Mouse (Mus musculus) mature B cell (primary cell): ENCODE measurements around the gene Apol7b.

Experiments used
- in situ Hi-C: fragments of 300-500 bp; cut with MboI; formaldehyde crosslinking; loops from 2 replicates; pipeline ENCODE4 v1.14.3; 2019

Apol7b gene

DNA sequence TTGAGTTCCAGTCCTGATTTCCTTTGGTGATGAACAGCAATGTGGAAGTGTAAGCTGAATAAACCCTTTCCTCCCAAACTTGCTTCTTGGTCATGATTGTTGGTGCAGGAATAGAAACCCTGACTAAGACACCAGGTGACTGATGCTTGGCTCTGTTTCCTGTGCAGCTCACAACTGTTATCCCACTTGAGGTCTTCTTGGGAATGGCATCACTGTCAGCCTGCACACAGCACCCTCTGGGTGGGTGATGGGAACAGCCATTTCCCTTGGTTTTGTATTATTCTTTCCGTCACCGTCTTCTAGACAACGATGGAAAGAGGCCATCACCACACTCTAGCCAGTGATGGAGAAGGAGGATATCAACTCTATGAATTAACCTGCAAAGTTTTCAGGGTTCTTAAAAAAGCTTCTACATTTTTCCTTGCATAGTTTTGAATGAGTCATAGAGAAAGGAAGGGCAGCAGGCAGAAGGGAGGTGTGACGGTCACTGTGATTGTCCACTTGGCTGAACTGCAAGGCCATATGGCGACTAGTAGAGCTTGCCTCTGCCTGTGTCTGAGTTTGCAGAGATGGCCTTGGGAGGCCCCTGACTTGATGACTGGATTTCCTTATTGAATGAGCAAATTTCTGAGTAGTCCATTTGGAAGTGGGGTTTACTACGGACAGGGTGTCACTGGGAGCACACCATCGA lies 62.8 kb downstream of the Apol7b start:
- in situ Hi-C loops, result no loop called here

DNA sequence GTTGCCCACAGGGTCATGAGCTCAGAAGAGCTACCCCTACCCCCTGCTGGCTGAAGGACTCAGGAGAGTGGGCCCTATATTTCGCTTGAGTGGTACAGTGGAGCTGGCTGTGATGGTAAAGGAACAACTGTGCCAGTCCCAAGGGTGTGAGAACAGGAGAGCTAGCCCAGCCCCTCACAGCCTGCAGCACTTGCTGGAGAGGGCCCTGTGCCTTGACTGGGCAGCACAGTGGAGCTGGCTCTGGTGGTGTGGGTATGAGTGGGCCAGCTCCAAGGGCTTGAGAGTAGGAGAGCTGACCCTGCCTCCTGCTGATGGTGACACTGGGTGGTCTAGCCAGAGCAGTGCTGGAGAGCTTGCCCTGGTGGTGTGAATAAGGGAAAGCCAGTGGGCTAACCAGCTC lies 64.4 kb downstream of the Apol7b start:
- in situ Hi-C loops, result no loop called here

GRCm38 (mm10) chr15:77382271-77382850 lies 64.9 kb downstream of the Apol7b start:
- in situ Hi-C loops, result no loop called here

- in situ Hi-C loops, result no loop called here
Observed at GRCm38 (mm10) chr15:77381481-77381880, 65.8 kb downstream of the Apol7b start.

DNA sequence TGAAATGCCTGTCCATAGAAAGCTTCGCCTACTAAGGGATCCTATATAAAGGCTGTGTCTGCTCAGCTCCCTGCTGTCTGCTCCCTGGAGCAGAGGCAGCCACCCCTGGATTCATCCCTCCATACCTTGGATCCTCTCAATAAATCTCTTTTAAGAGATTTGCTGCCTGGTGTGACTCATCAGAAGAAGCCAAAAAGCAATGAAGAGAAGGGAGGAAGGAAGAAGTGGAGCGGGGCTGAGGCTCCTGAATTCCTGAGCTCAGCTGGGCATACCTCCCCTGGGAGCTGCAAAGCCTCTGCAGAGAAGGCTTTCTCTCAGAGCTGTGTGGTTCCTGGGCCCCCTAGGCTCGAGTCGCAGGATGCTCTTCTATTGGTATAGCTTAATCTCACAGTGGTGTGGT lies 67.4 kb downstream of the Apol7b start:
- in situ Hi-C loops, result no loop called here

- in situ Hi-C loops, result no loop called here
Observed at GRCm38 (mm10) chr15:77377419-77377818, 69.9 kb downstream of the Apol7b start.

GRCm38 (mm10) chr15:77376920-77377319 lies 70.4 kb downstream of the Apol7b start:
- in situ Hi-C loops, result no loop called here
